Mouse (Mus musculus) gastrocnemius, adult 2 months (tissue): ENCODE measurements around the gene 4930568D16Rik. TPM values are rescaled to one million over a fixed set of nuclear protein-coding genes. Genes with fewer than 3 reads are reported as not detected.
A peak's percentile ranks its signal among the peaks of the same experiment; 100 is the strongest.

Experiments
- DNase-seq: peaks from one replicate; pipeline ENCODE4 v3.0.0; 2022
- H3K27ac ChIP-seq: fragments of 200-600 bp; 2 replicates; pipeline ENCODE4 v1.8.1; 2022; ENCODE audit warnings: mild to moderate bottlenecking
- H3K4me3 ChIP-seq: fragments of 200-600 bp; 2 replicates; pipeline ENCODE4 v1.8.1; 2022; ENCODE audit warnings: mild to moderate bottlenecking, moderate library complexity
- CTCF ChIP-seq: fragments of 200-600 bp; IDR thresholded peaks from 2 replicates; pipeline ENCODE4 v1.8.1; 2022; ENCODE audit warnings: antibody characterized with exemption, mild to moderate bottlenecking, moderate library complexity
- intact Hi-C: fragments of 180-260 bp; cut with DNase I; formaldehyde crosslinking; loops from one replicate; pipeline ENCODE4 v1.15.1; 2025
- long read RNA-seq, 2 experiments: library from polyadenylated mRNA; stranded (forward); transcript quantifications; one replicate each; pipeline ENCODE4 v2.0.0; 2021
- total RNA-seq, 2 experiments: library from RNA; stranded (reverse); gene quantifications; 2 replicates each; pipeline ENCODE4 v1.2.3; 2021

Gene 4930568D16Rik
- total RNA-seq = not detected
- long read RNA-seq, experiment 1 = 0 reads
- long read RNA-seq, experiment 2 = 0 reads

GRCm38 (mm10) chr2:35367629-35368028 lies at the start of gene 4930568D16Rik:
TSS of gene 4930568D16Rik (minus strand) at chr2:35367729.
- DNase-seq = no peak
- Histone ChIP-seq H3K4me3 (no peak within 1 kb of the TSS), H3K27ac (no peak within 1 kb of the TSS)
- no peak for TF ChIP-seq CTCF
- intact Hi-C loops = no loop called here

- TF ChIP-seq CTCF = no peak
- no peak for DNase-seq
- H3K4me3 ChIP-seq = no peak overlapping the region
- intact Hi-C loops = no loop called here
- H3K27ac ChIP-seq = 0 out of 2 replicates have a peak overlapping the region, but pooled peaks have one; percentile 10
Observed at GRCm38 (mm10) chr2:35417231-35417630, 49.7 kb upstream of the 4930568D16Rik start.

DNA sequence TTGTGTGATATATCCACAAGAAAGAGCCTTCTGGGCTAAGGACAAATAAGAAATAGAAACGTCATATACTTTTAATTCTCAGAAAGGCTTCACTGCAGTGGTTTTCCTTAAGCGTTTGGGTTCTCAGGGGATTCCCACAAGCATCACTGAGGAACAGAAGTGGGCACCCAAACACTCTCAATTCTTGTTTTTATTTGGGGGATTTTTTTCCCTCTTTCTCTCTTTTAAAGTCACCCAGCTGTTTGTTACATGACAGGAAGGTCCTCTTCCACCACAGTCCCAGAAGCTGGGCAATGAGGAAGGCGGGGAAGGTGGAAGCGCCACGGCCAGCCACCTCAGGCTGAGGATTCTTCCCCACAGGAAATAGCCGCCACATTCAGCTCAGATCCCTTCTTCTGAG lies 48.9 kb upstream of the 4930568D16Rik start:
- intact Hi-C loops = no loop called here
- no peak for DNase-seq
- Histone ChIP-seq H3K27ac (0 out of 2 replicates have a peak overlapping the region, but pooled peaks have one; percentile 10), H3K4me3 (no peak overlapping the region)
- TF ChIP-seq CTCF = no peak

DNA sequence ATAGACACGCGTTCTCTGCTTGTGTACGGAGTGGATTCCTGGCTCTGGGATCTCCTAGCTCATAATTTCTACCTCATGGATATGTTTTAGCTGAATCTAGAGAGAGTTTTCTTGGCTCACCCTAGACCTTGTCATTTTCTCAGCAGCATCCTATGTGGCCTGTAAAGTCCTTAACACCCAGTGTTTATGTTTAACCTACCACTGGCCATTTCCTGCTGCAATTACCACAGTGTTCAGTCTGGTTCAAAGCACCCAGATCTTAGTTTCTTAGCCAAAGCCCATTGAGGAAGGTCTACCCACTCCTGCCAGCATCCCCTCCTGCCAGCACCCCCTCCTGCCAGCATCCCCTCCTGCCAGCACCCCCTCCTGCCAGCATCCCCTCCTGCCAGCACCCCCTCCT lies 45.3 kb upstream of the 4930568D16Rik start:
- TF ChIP-seq CTCF = no peak
- intact Hi-C loops = no loop called here
- Histone ChIP-seq H3K27ac (no peak overlapping the region), H3K4me3 (no peak overlapping the region)
- DNase-seq = no peak

- TF ChIP-seq CTCF = no peak
- no peak for DNase-seq
- no peak overlapping the region for H3K27ac ChIP-seq
- no peak overlapping the region for H3K4me3 ChIP-seq
- intact Hi-C loops = no loop called here
Observed at GRCm38 (mm10) chr2:35412246-35412645, 44.7 kb upstream of the 4930568D16Rik start.

GRCm38 (mm10) chr2:35411640-35412190 lies 44.2 kb upstream of the 4930568D16Rik start:
- H3K27ac ChIP-seq = no peak overlapping the region
- DNase-seq = no peak
- intact Hi-C loops = no loop called here
- TF ChIP-seq CTCF = no peak
- no peak overlapping the region for H3K4me3 ChIP-seq

DNA sequence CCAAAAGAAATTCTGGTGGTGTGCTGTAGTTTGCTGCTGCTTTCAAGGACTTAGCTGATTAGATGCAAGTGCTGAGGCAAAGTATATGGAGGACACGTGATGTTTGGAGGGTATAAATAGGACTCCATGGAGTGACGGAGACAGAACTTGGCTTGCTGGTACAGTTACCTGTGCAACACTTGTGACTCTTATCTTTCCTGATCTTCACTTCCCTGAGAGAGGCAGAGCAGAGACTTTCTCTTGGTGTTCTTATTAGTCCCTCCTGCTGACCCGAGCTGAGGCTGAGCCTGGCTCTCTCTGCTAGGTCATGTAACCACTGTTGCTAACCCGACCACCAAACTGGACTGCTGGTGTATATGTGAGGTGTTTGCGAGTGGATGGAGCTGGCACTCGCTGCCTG lies 41.9 kb upstream of the 4930568D16Rik start:
- TF ChIP-seq CTCF = no peak
- no peak overlapping the region for H3K4me3 ChIP-seq
- no peak for DNase-seq
- intact Hi-C loops = no loop called here
- H3K27ac ChIP-seq = no peak overlapping the region

- no peak for TF ChIP-seq CTCF
- H3K27ac ChIP-seq = no peak overlapping the region
- no peak overlapping the region for H3K4me3 ChIP-seq
- DNase-seq = no peak
- intact Hi-C loops = no loop called here
Observed at GRCm38 (mm10) chr2:35408409-35409110, 41.0 kb upstream of the 4930568D16Rik start.

GRCm38 (mm10) chr2:35407878-35408277 lies 40.3 kb upstream of the 4930568D16Rik start:
- no peak for TF ChIP-seq CTCF
- H3K27ac ChIP-seq = no peak overlapping the region

DNA sequence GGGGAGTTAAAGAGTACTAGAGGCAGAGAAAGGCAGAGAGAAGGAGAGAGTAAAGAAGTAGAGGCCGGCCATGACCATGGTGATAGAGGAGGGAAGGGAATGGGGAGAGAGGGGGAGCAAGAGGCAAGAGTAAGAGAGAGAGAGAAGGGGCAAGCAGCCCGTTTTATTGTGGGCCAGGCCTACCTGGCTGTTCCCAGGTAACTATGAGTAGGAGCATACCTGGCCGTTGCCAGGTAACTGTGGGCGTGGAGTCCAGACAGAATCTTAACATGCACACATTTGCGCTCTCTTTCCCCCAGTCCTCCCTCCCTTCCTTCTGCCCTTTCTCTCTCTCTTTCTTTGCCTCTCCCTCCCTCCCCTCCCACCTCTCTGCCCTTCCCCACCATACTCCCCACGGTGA lies 39.7 kb upstream of the 4930568D16Rik start:
- TF ChIP-seq CTCF = no peak
- DNase-seq = no peak
- no peak overlapping the region for H3K27ac ChIP-seq
- H3K4me3 ChIP-seq = no peak overlapping the region
- intact Hi-C loops = no loop called here

More at GRCm38 (mm10) chr2:35407878-35408277, 40.3 kb upstream of the 4930568D16Rik start:
- no peak overlapping the region for H3K4me3 ChIP-seq
- intact Hi-C loops = no loop called here
- DNase-seq = no peak

DNA sequence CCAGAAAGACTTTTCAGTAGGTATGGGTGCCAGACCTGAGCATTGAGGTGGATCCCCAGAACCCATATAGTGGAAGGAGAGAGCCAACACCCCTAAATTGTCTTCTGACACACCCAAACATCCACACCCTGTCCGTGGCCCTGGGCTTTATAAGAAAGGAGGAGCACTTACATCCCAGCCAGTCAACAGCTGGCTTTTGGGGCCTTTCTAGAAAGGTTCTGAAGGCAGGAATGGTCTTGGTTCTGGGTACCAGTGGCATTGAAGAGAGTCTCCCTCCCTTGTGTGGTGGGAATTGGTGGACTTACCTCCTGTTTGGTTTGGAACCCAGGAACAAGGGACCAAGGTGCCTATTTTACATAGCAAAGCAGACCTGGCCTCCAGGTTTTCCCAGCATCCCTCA lies 39.1 kb upstream of the 4930568D16Rik start:
- H3K27ac ChIP-seq = no peak overlapping the region
- no peak for TF ChIP-seq CTCF
- no peak for DNase-seq
- H3K4me3 ChIP-seq = no peak overlapping the region
- intact Hi-C loops = no loop called here

DNA sequence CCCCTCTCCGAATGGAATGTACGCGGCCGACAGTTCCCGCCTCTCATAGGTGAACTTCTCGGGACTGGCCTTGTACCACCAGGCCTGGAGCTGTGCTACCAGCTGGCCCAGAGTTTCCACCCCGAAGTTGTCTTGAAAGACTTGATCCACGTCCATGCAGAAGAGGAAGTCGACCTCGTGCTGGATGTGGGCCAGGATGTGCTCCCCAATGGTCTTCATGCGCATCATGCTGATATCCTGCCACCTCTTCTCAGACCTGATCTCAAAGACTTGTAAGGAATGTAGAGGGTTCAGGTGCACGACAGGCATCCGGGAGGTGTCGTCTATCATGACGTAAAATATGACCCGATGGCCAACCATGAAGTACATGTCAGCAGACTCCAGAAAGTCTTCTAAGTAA lies 34.9 kb upstream of the 4930568D16Rik start:
- intact Hi-C loops = no loop called here
- Histone ChIP-seq H3K4me3 (no peak overlapping the region), H3K27ac (no peak overlapping the region)
- no peak for TF ChIP-seq CTCF
- no peak for DNase-seq

DNA sequence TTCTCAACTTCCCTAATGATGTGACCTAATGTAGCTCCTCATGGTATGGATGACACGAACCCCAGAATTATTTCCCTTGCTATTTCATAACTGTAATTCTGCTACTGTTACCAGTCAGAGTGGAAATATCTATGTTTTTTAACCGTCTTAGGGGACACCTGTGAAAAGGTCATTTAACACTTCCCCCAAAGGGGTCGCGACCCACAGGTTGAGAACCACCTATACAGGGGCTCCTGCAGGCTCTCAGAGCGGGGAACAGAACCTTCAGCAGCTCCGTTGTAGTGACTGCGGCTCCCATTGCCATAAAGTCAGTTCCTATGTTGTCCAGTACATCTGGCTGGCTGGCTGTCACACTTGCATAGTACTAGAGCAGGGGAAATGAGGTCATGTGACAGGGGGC lies 33.2 kb upstream of the 4930568D16Rik start:
- no peak for DNase-seq
- Histone ChIP-seq H3K4me3 (no peak overlapping the region), H3K27ac (no peak overlapping the region)
- intact Hi-C loops = no loop called here
- TF ChIP-seq CTCF = no peak

DNA sequence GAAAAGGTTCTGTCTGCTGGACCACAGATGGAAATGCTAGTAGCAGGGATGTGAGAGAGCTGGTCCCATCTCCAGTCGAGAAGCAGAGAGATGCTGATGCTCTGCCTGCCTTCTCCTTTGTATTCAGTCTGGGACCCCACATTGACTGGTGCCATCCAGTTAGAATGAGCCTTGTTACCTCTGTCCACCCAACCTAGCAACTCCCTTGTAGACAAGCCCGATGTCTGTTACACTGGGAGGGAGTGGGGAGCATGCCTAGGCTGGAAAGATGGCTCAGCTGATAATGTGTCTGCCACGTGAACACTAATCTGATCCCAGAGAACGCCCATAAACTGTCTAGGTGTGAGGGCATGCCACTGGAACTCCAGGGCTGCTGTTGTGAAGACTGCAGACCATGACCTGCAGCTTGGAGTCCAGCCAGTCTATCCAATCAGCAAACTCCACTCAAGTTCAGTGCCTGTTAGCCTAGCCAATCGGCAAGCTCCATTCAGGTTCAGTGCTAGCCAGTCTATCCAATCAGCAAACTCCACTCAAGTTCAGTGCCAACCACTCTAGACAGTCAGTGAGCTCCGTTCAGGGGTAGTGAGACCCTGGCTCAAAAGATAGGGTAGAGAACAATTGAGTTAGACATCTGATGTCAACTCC lies 30.8 kb upstream of the 4930568D16Rik start:
- DNase-seq = no peak
- intact Hi-C loops = no loop called here
- Histone ChIP-seq H3K4me3 (no peak overlapping the region), H3K27ac (peak overlapping the region; percentile 52; the same call in 1 of the 2 replicates)
- TF ChIP-seq CTCF = no peak
